8 mouse cellular contexts compared by ENCODE assay signal in the genomic region with DNA sequence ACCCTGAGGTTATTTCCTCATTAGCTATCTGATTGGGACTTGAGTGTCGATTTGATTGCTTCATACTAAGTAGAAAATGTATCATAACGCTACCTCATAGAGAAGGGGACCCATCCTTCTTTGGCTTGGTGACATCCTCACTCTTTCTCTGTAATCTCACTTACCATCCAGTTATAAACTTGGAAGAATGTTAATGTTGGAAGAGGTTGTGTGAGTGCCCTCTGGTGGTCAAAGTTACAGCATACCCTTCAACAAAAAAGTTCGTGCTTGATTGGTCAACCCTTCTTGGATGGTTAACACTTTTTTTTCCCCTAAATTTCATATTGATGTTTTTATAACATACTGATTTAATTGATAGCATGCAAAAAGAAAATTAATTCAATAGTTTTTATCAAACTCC.
DNase-seq lines count a peak whose midpoint lies in the region; ATAC-seq and TF ChIP-seq lines count a peak whose summit lies in the region.

No protein-coding gene starts in this region.

- H3K9ac ChIP-seq in hindbrain, embryonic 12.5 days, result no peak overlapping the region

- H3K27me3 ChIP-seq in hindbrain, embryonic 10.5 days (ENCODE audit: insufficient read depth, poor library complexity, severe bottlenecking), result no peaks in the 10 kb centered on the region
- H3K27me3 ChIP-seq in hindbrain, embryonic 12.5 days, result no peaks in the 10 kb centered on the region
- no peaks in the 10 kb centered on the region for H3K27me3 ChIP-seq in Patski

- no peak overlapping the region for H3K4me3 ChIP-seq in hindbrain, embryonic 10.5 days
- no peak overlapping the region for H3K4me3 ChIP-seq in hindbrain, embryonic 12.5 days

- no peak overlapping the region for H3K27ac ChIP-seq in hindbrain, embryonic 10.5 days
- H3K27ac ChIP-seq in hindbrain, embryonic 12.5 days, result no peak overlapping the region

- H3K4me2 ChIP-seq in hindbrain, embryonic 12.5 days (replicated peaks), result no peak overlapping the region

- intact Hi-C loops in left cerebral cortex, postnatal 14 days (cut with DNase I), result no loop called here

- CTCF ChIA-PET in Patski (lab: Charles Lee), result no interaction called here

- H3K4me1 ChIP-seq in hindbrain, embryonic 10.5 days (replicated peaks), result no peaks in the 10 kb centered on the region
- H3K4me1 ChIP-seq in hindbrain, embryonic 12.5 days, result no peaks in the 10 kb centered on the region

- peak; percentile 18 for DNase-seq in hindbrain, embryonic 10.5 days (ENCODE audit: low spot score)
- DNase-seq in 416B (ENCODE audit: low read depth) (peak; percentile 23), Patski (ENCODE audit: low read depth, low spot score) (no peak)
- DNase-seq in embryo, embryonic 9.5 days (ENCODE audit: extremely low spot score), result peak; percentile 24
- peak; percentile 14 to 44 for DNase-seq in left cerebral cortex, postnatal 14 days (ENCODE audit: low spot score in 2 of 2)
- DNase-seq in thymus, postnatal 36 days, result no peak

- H3K9me3 ChIP-seq in hindbrain, embryonic 10.5 days, result no peaks in the 10 kb centered on the region
- H3K9me3 ChIP-seq in hindbrain, embryonic 12.5 days (replicated peaks), result no peaks in the 10 kb centered on the region

- POLR2A ChIA-PET in Patski (lab: Charles Lee), result no interaction called here

- WGBS in hindbrain, embryonic 10.5 days, result 52% methylated on average over 3 of the region's 3 CpGs
- 41% methylated on average over 3 of the region's 3 CpGs for WGBS in hindbrain, embryonic 12.5 days

- no peaks in the 10 kb centered on the region for H3K36me3 ChIP-seq in hindbrain, embryonic 10.5 days
- H3K36me3 ChIP-seq in hindbrain, embryonic 12.5 days, result no peaks in the 10 kb centered on the region

- TF ChIP-seq CTCF in Patski (IDR thresholded peaks at IDR 0.05), result peak; percentile 13

- no peak for ATAC-seq in hindbrain, embryonic 12.5 days (ENCODE audit: low FRiP score)
- no peak for ATAC-seq in Patski
- no peak for ATAC-seq in megakaryocyte progenitor cell, adult 5-6 weeks (replicated peaks; ENCODE audit: poor library complexity)

- in situ Hi-C loops in Patski (cut with MboI; ENCODE audit: low pct_unique_long_range_greater_than_20kb), result no loop called here

Comparison
In these comparisons a context has a peak if more than half of its experiments do, and no peak if none do; other contexts are left out.
1. DNase-seq: peak in hindbrain, embryonic 10.5 days (single experiment), 416B (single experiment), embryo, embryonic 9.5 days (single experiment) and left cerebral cortex, postnatal 14 days (2 of 2); none in Patski (single experiment) and thymus, postnatal 36 days (0 of 2).